Mouse (Mus musculus) lung, postnatal 25 days (tissue): ENCODE measurements around the gene Ccr3.
A peak's percentile ranks its signal among the peaks of the same experiment; 100 is the strongest.
"Not testable (repeated sequence)": the region's sequence is repeated elsewhere in the genome, so short reads cannot be mapped to it uniquely, and the experiment has no call there.

Source experiments
- DNase-seq: peaks from one replicate; pipeline ENCODE4 v3.0.0; 2022; ENCODE audit warnings: low spot score

Gene Ccr3

GRCm38 (mm10) chr9:124021672-124022071 lies at the start of gene Ccr3:
Gene Ccr3 (plus strand): TSS chr9:124021972.
- DNase-seq = no peak

- no peak for DNase-seq
These were observed 46.1 kb upstream of the Ccr3 start for GRCm38 (mm10) chr9:123975630-123976029.

DNA sequence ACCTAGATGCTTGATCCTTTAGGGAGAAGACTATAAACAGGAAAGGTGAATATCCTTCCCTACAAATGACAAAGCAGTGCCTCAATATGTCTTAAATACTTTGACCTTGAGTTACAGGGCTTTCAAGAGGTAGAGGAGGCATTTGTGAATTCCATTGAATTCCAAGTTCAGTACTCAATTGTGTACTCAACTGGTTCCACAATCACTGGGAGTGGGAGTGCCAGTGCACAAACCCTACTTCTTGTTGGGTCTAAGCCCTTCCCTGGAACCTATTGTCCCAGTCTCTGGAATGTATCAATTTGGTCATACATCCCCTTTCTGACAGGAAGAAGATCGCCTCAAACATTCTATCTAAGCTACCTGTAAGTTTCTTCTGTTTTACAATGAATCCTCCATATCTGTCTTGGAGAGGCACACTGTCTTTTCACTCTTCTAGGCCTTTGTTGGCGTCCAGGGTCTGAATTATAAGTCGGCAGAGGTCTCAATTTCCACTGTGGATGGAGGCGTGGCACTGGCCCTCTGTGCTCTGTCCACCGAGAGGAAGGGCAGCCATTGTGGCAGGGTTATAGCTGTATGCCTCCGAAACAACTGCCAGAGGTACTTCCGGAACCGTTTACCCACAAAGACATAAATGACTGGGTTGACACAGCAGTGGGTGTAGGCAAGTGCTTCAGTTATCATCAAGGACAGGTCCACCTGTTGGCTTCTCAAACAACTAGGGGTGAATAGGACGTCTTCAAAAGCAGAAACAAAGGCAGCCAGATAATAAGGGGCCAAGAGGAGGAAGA lies 44.7 kb upstream of the Ccr3 start:
- no peak for DNase-seq

- no peak for DNase-seq
These were observed 43.5 kb upstream of the Ccr3 start, which contains the start of gene Ccr1l1 for GRCm38 (mm10) chr9:123978308-123978707. Gene Ccr1l1 (minus strand): TSS chr9:123978408.

DNA sequence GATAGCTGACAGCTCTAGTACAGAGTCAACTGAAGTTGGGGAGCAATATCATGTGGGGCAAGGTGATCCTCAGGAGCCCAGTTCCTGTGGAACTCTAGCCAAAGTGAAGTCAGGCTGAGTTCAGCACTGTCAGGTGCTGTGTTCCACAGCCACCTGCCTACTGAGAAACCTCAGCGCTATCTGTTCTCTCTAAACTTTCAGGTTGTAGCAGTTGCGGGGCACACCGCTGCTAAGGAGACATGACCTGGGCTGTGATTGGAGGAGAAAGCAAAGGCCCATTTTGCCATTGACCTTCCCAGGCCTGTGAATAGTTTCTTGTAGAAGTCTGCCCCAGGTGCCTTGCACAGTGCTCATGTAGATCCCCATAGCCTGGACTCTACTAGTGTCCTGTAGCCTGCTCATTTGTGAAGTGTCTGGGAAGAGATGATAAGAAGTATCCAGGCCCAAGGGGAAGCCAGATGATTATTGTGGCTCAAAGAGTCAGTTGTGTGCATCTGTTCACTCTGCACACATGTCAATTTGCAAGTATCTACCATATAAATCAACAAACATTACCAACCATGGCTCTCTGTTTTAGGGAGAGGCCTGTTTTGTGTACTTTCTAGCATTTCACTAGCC lies 40.8 kb upstream of the Ccr3 start:
- not testable (repeated sequence) for DNase-seq

DNA sequence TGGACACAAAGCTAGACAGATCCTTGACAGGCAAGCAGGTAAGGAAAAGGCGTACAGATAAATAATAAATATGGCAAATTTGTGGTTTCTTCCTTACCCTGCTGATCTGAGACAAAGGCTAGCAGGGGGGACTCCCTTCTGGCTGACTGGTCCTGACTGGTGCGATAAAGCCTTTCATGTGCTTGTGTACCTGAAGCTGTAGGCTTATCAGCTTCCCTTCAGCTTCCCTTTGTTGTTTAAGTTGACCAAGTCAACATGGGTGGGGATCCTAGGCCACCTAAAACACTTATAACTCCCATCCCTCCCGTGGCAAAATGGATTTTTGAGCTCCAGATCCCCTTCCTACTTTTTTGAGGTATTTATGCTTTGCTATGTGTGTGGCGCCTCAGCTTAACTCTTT lies 39.9 kb upstream of the Ccr3 start:
- no peak for DNase-seq

DNA sequence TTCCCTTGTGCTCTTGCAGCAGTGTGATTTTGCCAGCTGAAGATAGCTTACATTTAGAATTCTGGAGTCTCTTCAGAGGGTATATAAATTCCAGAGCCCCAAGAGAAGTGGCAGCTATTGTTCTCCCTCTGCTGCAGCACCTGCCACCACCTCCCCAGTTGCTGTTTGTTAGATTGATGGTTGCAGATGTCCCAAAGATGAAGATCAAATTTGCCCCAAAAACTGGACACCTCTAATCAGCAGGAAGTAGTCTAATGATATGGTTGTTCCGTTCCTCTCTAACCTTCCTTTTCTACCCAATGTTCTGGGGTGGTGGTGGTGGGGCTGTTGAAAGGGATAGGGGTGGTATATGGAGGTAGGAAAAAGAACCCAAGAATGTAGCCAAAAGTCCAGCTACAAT lies 39.1 kb upstream of the Ccr3 start:
- no peak for DNase-seq

GRCm38 (mm10) chr9:123984943-123985342 lies 36.8 kb upstream of the Ccr3 start:
- no peak for DNase-seq

- DNase-seq = peak; percentile 57
These were observed 35.6 kb upstream of the Ccr3 start for GRCm38 (mm10) chr9:123986217-123986616.

- no peak for DNase-seq
These were observed 32.1 kb upstream of the Ccr3 start for GRCm38 (mm10) chr9:123989671-123990070.

- DNase-seq = no peak
These were observed 30.4 kb upstream of the Ccr3 start for GRCm38 (mm10) chr9:123991312-123991906.

GRCm38 (mm10) chr9:123997719-123998118 lies 24.1 kb upstream of the Ccr3 start:
- no peak for DNase-seq

DNA sequence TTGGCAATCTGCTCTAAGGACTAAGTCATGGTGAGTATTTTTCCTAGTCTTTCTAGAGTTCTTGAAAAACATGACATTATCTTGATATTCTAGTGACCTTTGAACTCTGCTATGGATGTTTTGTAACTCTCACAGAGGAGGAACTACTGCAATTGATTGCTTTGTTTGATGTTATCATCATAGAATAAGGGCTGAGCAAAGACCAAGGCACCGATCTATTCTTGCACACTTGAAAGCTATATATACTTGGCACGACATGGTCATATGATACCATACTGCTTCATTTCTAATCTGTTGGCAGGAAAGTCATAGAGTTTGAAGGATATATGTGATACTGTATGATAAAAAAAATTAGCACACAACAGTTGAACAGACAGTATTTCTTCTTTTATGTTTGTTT lies 22.0 kb upstream of the Ccr3 start:
- no peak for DNase-seq

DNA sequence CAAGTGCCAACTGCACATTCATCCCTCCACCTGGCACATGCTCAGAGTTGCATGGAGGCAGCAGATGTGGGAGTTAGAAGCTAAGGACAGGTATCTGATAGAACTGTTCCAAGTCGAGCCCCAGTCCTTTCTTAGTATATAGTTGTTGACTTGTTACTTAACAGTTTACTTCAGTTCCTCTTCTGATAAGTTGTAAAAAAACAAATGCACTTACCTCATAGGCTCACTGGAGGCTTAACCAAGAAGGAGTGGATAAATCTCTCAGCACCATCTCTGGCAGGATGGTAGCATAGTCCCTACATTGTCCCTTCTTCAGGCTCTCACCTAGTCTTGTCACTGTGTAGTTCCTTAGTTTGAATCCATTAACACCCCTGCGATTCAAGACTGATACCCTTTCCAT lies 9.1 kb upstream of the Ccr3 start:
- no peak for DNase-seq

GRCm38 (mm10) chr9:124013270-124013669 lies 8.5 kb upstream of the Ccr3 start:
- DNase-seq = no peak

GRCm38 (mm10) chr9:124014985-124015652 lies 6.7 kb upstream of the Ccr3 start:
- DNase-seq = no peak

DNA sequence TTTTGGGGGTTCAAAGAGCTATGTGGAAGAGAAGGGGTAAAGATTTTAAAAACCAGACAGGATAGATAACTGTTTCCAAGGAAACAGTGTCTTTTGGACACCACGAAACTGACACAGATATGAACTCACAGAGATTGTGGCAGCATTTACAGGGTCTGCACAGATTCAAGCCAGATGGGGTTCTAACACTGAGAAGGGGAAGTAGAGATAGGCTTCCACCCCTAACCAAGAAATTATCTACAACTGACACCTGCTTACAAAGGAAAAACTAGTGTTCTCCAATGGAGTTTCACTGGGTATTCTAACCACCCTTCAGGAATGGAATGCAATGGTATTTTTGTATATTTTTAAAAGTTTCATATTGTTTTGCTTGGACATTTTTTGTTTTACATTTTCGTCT lies 5.7 kb upstream of the Ccr3 start:
- DNase-seq = no peak

GRCm38 (mm10) chr9:124019887-124020286 lies 1.9 kb upstream of the Ccr3 start:
- DNase-seq = peak; percentile 9

DNA sequence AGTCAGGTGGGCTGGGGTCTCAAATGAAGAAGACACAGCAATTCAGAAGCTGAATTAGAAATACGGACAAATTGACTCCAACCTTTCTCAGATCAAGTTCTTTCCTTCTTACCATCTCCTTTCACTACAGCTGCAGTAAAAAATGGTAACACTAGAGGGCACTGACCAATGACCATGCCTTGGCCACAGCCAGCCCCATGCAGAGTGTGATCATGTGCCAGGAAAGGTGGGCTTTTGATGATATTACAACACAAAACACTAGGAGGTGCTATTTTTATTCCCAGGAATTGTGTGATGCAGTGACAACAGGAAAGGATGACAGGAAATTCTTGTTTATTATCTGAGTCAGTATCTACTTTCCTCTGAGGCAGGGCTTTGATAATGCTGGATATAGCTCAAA lies 11.6 kb downstream of the Ccr3 start:
- DNase-seq = peak; percentile 58

DNA sequence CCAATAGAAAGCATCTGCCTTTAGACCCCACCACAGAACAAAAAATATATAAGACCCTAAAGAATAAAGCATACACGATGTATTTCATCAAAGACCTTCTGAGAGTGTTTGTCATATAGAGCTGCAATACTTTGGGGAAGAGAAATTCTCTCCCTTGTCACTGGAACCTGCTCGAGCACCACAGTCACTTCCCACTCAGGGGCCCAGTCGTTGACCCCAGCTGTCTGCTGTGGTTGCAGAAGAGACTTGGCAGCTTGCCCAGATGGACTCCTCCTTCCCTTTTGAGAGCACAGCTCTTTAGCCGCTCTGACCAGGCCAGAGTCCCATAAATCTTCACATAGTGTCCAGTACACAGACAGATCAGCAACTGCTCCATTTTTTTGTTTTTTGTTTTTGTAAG lies 15.9 kb downstream of the Ccr3 start:
- peak; percentile 72 for DNase-seq

DNA sequence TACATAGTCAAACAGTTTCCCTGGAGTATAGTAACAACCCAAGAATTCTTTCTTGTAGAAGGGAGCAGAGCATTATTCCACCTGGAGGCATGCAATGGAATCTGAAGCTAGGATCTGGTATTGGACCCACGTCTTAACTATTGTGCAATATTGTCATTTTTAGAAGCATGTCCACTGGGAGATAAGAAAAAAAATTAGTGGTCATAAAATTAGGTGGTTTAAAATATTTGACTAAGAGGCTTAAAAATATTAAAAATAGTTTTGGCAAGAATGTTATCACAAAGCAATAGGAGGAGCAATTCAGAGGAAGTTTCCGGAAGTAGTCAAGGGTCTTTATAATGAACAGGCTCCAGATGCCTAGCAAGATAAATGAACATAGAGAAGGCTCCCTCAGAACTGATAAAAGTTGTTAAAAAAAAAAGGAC lies 16.4 kb downstream of the Ccr3 start:
- DNase-seq = no peak

DNA sequence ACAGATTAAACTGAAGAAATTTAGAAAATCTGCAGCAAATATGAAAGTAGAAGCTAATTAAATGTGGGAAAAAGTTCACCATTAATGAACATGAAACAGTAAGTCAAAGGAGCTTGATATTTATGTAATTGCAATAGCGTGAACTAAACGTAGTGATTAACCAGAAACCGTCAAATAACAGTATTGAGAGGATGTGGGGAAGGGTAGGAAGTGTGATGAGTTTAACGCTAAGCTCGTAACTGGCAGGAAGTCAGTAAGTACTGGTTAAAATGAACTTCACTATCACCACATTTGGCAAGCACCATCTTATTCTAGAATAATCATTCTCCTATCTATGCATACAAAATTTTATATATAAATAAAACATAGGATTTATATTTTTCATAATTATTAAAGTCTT lies 17.2 kb downstream of the Ccr3 start:
- DNase-seq = no peak

DNA sequence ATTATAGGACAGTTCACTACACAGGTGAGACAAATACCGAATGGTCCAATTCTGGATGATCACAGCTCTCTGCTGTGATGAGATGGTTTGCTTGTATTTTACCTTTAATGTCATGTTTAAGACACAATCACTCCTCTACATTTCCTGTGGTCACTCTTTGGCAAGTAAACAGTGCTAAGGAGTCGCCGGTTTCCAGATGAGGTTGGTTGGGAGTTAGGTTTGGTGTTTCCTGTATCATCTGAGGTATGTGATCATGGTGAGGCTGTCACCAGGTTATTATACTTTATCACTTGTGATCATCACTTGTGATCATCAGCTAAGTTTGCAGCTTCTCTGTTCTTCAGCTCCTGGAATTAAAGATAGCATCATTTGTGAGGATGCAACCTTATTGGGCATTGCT lies 19.2 kb downstream of the Ccr3 start:
- no peak for DNase-seq
